Mouse (Mus musculus) heart, postnatal 36 days (tissue): ENCODE measurements around the gene Helt. TPM values are rescaled to one million over a fixed set of nuclear protein-coding genes. Genes with fewer than 3 reads are reported as not detected.
A peak's percentile ranks its signal among the peaks of the same experiment; 100 is the strongest.

ENCODE experiments used
- DNase-seq, 2 experiments: peaks; one replicate each; pipeline ENCODE4 v3.0.0; 2021 to 2022
- intact Hi-C: fragments of 180-260 bp; cut with DNase I; formaldehyde crosslinking; loops from one replicate; pipeline ENCODE4 v1.15.1; 2025
- total RNA-seq, 2 experiments: library from RNA; stranded (reverse); gene quantifications; 2 replicates each; pipeline ENCODE4 v1.2.3; 2021

Helt gene
- total RNA-seq = 1 to 10 TPM; 1.4 to 3.9 TPM

DNA sequence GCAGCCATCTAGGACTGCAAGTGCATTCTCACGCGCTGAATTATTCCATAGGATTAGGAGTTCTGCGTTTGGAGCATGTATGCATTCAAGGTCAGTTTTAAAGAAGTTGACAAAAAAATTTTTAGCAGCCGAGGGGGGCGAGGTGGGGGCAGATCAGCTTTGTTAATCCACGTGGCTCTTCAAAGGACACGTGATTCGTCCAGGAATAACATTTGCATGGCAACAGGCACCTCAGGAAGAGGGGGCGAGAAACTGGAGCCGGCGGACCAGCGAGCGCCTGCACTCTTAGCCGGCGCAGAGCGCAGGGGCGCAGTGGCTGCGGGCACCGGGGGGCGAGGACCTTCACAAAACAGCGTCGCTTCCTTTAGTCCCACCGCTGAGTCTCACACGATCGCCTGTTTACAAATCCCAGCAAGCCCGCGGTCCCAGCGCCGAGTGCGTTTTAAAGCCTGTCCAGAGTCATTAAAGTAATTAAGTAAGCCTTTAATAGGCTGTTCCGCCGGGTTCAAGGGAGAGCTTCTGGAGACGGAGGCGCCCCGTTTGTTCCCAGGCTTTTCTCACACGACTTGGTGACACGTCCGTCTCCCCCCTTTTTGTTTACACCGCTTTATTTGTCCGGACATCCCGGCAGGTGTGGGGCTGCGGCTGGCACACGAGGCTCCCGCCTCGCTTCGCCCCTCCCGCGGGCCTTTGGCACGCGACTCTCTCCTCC is at the start of gene Helt:
Gene Helt (minus strand): TSS at position 491 of the 712 bp plus-strand sequence.
- DNase-seq = peak in 1 of 2 experiments; percentile 9
- intact Hi-C loops = no loop called here

DNA sequence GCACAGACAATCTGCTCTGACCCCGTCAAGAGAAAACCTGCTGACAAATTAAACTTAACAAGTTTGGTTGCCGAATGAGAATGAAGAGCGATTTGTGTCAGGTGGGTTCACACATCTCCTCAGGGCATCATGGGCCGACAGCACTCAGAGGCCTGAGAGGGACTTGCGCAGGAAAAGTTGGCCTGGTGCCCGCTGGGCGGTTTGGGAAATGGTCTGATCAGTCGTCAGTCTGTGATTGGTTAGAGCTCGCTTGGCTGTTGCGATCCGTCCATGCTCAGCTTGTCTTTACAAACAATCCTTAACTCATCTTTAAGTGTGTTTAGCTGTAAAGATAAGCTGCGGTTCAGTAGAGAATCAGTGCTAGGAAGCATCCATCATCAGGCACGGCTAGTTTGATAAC is 47.8 kb upstream of the Helt start:
- no peak for DNase-seq
- intact Hi-C loops = no loop called here

DNA sequence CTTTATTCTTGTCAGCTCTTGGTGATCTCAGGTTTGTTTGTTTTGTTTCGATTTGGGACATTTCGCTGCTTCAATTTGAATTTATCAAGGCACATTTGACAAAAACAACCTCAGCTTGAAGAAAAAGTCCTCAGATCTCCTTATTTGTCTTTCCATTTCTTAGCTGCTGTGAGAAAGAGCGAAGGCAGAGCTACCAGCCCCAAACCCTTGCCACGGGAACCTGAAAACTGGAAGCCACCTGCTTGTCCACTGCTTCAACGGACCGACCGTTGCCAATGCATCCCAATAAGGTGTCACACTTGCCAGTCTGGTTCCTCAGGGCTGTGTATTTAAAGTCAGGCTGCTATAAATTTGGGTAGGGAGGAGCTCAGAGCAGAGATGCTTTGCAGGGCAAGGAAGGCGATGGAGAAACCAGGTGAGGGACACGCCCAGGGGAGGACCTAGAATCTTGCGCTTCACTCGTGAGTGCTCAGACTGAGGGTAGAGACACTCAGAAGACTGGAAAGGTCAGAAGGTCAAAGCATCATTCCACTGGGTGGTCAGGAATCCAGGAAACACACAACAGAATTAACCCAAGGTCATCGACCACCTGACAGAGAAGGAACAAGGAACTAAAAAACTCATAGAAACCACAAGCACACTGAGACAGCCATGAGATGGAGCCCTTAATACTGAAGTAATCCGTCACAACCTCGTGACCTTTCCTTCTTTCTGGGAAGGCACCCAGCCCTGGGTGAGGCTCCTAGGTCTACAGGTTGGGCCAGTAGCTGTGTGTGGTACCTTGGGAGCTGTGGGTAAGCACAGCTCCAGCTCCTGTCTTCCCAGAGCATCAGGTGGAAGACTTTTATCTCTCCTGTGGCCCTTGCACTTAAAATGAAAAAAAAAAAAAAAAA is 46.2 kb upstream of the Helt start:
- intact Hi-C loops = no loop called here

DNA sequence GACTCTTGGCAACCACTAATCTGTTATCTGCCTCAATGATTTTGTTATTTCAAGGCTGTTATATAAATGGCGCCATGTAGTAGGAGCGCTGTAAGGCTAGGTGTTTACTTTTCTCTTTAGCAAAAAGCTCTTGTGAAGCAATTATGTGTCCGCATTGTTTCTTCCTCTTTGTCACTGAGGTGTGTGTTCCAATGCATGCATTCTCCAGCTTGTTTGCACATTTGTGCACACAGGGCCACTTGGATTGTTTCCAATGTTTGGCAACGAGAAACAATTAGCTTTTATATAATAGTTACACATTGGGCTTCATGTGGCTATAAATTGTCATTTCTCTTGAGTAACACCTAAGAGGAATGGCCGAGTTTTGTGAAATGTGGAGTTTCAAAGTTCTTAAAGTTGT is 44.8 kb upstream of the Helt start:
- no peak for DNase-seq
- intact Hi-C loops = no loop called here

More for the DNA sequence above, 46.2 kb upstream of the Helt start:
- no peak for DNase-seq

DNA sequence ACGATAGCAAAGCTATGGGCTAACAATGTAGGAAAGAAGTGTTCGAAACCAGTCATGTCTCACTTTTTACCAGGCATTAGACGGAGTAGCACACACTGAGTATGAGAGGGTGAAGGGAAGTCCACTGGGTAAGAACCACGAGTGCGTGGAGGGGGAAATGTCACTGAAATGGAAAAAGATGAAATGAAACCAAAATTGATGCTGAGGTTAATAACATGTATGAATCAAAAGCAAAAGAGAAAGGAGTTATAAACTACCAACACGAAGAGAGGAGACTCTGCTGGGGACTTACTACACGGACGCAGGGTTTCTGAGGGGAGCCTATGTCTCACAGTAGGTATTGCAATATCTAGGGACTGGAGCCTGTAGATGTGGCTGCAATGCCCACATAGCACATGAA is 41.9 kb upstream of the Helt start:
- intact Hi-C loops = no loop called here
- no peak for DNase-seq

DNA sequence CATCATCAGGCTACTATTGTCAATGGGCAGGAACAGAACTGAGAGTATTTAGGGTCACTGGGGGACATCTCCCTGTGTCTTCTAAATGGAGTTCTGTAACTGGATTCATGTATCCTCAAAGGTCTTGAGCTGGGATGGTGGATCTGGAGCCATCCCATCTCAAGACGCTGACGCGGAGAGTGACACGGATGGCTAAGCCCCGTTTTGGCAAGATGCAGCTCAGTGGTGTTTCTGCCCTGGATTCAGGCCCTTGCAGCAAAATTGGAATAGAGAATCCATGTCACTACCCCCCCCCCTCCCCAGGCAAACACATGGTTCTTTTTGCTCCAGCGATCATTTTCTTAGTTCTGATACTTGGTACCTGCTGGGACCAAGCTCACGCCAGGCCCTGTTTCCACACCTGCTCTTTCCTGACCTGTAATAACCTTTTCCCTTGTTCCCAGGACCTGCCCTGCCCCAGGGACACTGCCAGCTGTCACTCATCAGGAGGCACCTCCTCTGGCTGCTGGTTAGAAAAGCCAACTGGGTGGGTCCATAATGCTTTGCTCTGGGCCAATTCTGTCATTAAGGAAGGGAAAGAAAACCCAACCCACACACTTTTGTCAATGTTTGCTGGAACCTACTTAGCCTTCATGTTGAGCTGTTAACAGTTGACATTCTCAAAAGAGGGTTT is 38.1 kb upstream of the Helt start:
- intact Hi-C loops = no loop called here
- no peak for DNase-seq

- DNase-seq = no peak
- intact Hi-C loops = no loop called here
Observed at GRCm38 (mm10) chr8:46331801-46332200, 37.3 kb upstream of the Helt start.

GRCm38 (mm10) chr8:46329396-46329795 is 34.9 kb upstream of the Helt start:
- no peak for DNase-seq
- intact Hi-C loops = no loop called here

- intact Hi-C loops = no loop called here
- no peak for DNase-seq
Observed at GRCm38 (mm10) chr8:46327284-46327683, 32.8 kb upstream of the Helt start.

GRCm38 (mm10) chr8:46326715-46327114 is 32.2 kb upstream of the Helt start:
- intact Hi-C loops = no loop called here
- no peak for DNase-seq

GRCm38 (mm10) chr8:46324676-46325075 is 30.2 kb upstream of the Helt start:
- DNase-seq = no peak
- intact Hi-C loops = no loop called here

DNA sequence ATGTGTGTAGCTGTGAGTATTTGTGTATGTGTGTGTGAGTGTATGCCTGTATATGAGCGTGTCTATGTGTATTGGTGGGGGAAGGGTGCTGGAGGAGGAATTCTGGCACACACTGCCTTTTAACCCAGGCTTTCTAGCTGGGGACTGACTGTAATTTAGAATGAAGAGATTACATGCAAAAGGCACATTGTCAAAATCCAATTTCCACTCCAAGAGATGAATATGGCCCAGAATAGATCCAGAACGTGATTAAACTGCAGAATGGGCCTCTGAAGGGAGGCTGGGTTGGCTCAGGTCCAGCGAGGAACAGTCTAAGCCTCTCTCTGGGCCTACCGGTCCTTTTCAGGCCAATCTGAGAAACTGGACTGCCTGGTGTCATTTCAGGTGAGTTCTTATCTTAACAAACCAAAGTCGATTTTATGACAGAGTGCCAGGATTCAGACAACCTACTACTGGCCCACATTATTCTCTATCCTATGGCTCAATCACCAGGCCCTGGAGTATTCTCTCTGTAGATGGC is 29.3 kb upstream of the Helt start:
- DNase-seq = no peak
- intact Hi-C loops = no loop called here

DNA sequence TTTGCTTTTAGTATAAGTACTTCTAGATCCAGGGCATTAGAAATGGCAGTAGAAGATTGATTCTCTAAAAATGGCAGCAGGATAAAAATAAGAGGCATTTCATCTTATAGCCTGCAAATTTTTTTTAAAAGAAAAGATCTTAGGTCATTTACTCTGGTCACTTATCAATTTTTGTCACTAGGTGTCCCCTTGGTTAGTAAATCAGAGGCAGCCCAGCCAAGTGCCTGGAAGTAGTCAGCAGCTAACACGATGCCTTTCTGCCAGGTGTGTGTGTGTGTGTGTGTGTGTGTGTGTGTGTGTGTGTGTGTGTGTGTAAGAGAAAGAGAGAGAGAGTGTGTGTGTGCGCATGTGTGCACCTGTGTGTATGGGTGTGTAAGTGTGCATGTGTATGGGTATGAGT is 28.4 kb upstream of the Helt start:
- intact Hi-C loops = no loop called here
- no peak for DNase-seq

DNA sequence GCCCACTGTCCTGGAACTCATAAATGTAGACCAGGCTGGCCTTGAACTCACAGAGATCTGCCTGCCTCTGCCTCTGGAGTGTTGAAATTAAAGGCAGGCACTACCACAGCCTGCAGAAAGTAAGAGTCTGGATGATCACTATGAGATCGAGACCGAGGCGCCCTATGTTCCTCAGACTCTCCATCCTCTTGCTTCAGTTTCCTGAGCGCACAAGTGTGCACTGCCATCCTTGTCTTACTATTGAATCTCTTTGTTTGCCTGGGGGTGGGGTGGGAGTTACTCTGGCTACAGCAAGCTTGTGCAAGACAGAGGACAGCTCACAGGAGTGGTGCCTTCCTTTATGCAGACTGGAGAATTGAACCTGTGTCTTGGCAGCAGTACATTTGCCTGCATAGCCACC is 27.9 kb upstream of the Helt start:
- no peak for DNase-seq
- intact Hi-C loops = no loop called here

DNA sequence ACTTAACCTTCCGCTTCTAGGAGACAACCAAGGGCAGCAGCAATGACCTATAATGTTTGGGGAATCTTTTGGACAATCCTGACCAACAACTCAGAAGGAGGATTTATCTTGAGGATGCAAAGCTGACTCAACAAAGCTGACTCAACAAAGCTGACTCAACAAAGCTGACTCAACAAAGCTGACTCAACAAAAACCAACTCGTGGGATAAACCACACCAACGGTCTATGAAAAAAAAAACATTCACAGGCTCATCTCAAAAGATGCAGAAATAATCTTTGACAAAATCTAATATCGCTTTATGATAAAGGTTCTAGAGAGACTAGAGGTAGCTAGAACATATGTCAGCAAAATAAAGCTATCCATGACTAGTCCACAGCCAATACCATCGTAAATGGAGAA is 24.3 kb upstream of the Helt start:
- intact Hi-C loops = loop anchor here (10.0 kb wide), 1 partner anchor 626 kb away; no protein-coding TSS in a partner anchor
- DNase-seq = no peak

GRCm38 (mm10) chr8:46317161-46317560 is 22.7 kb upstream of the Helt start:
- intact Hi-C loops = loop anchor here (10.0 kb wide), 1 partner anchor 628 kb away; no protein-coding TSS in a partner anchor
- DNase-seq = no peak

DNA sequence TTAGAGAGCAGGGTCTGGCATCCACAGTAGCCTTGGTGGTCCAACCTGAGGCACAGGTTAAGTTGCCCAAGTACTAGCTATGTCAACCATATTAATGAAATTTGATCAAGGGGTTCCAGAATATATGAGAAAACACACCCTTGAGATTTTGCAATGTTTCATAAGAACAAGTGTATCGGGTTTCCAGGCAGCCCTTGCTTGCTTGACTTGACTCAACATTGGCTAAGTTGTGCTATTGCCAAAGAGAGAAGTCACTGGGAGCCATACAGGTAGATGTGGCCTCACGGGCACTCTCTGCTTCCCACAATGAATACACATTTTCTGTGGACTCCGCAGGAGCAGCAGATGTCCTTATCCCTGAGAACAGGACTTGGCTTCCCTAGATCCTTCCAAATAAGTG is 19.3 kb upstream of the Helt start:
- no peak for DNase-seq
- intact Hi-C loops = loop anchor here (10.0 kb wide), 1 partner anchor 631 kb away; no protein-coding TSS in a partner anchor

DNA sequence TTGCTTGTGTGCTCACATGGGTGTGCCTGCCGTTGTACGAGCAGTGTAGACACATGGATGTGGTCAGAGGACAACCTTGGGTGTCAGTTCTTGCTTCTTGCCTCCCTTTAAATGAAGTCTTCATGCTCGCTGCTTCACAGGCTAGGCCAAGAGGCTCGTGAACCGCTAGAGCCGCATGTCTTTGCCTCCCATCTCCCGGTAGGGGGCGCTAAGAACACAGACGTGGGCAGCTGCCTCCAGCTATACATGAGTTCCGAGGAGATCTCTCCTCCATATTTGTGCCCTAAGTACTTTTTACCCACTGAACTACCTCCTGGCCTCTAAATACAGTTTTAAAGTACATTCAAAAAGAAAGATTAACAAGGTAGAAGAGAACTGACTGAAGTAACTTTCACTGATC is 16.7 kb upstream of the Helt start:
- DNase-seq = peak; percentile 77 to 79
- intact Hi-C loops = loop anchor here (1.0 to 10.0 kb wide), 2 partner anchors 236 to 634 kb away; no protein-coding TSS in a partner anchor

DNA sequence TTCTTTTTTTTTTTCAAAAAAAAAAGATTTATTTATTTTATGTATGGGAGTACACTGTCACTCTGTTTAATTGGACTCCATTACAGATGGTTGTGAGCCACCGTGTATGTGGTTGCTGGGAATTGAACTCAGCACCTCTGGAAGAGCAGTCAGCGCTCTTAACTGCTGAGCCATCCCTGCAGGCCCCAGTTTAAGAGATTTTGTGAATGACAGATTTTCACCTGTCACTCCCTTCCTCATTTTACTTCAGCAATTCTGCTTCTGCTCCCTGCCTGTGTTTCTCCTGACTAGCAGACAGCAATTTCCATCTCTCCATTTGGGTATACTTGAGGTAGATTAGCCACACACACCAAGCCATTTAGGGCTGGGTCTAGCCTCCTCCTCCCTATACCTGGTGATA is 13.7 kb upstream of the Helt start:
- intact Hi-C loops = no loop called here

DNA sequence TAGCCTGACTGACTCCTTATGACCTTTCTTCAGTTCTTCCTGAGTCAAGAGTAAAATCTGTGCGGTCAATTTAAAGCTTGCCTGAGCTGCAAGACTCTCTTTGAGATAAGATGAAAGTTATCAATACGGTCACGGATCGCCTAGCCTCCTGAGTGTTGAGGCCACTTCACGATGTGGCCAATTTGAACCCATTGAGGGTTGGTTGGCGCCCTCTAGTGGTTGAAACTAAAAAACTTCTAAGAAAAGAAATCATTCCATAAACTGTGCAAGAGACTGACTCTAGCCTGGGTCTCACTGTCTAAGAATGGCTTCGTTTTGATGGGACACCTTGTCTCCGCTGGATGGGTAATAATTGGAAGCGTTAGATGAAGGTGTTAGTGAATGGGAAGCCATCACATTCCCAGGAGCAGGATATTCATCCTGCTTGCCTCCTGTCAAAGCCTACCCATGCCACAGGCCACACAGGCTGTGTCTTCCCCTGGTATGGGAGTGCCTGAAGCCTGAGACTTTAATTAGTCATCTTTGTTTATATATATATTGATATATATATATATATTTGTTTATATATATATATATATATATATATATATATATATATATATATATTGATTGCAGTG is 11.4 kb upstream of the Helt start:
- peak; percentile 28 to 36 for DNase-seq
- intact Hi-C loops = loop anchor here (1.0 to 2.0 kb wide), 3 partner anchors 25 to 121 kb away; no protein-coding TSS in a partner anchor

More for the DNA sequence above, 13.7 kb upstream of the Helt start:
- DNase-seq = no peak
